Mouse (Mus musculus): ENCODE measurements around the gene Cyld. TPM values are rescaled to one million over a fixed set of nuclear protein-coding genes. Genes with fewer than 3 reads are reported as not detected.

Gene Cyld
- total and polyA plus RNA-seq, 3 experiments = 4.8 to 29.4 (median 27.1) TPM

DNA sequence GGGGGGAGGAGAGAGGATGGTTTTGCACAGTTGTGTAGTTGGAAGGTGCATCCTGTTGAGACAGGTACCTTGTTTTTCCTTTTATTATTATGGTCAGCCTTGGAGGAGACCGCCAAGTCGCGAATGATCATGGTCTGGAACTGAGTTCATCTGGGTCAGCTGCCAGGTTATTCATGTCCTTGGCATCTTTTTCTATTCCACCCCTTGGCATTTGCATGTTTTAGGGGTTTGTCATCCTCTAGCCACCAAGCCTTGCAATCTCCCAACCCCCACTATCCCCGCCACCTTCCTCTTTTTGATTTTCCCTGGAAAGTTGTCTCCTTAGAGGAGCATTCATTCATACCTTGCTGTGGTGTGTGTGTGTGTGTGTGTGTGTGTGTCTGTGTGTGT is 809 bp downstream of the Cyld start:
- 9% methylated on average over 4 of the region's 4 CpGs for WGBS

DNA sequence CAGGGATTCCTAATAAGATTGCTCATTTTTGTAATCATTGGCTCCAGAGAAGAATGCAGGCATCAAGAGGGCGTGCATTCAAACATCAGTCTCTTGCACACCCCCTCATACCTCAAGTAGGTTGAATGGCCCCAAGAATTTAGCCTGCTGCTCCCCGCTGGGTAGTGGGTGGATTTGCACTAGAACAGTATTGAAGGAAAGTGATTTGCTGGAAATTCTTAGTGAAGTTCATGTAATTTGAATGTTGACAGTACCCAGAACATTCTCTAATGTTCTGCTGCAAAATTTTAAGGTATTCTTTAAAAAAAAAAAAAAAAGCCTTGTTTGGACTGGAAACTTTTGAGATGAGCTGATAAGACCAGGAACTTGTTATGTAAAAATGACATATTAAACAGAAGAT is 1.2 kb downstream of the Cyld start:
- no peaks in the 10 kb centered on the region for H3K36me3 ChIP-seq (ENCODE audit: control insufficient read depth, insufficient read depth, low read length)
- intact Hi-C loops (cut with DNase I) = loop anchor here (5.0 kb wide), 1 partner anchor 51 kb away; the partner anchor contains the start of gene Nod2
- no peaks in the 10 kb centered on the region for H3K4me1 ChIP-seq (ENCODE audit: control insufficient read depth, insufficient read depth, low read length)
- H3K4me3 ChIP-seq = no peak overlapping the region
- no peak overlapping the region for H3K9ac ChIP-seq (ENCODE audit: low read depth, low read length)
- no peaks in the 10 kb centered on the region; the same call in none of the 2 replicates for H3K79me2 ChIP-seq (replicated peaks; ENCODE audit: control insufficient read depth, insufficient read depth, low read length)
- H3K27ac ChIP-seq = no peak overlapping the region
- 44% methylated on average over 2 of the region's 2 CpGs for WGBS
- no peaks in the 10 kb centered on the region for H3K27me3 ChIP-seq (ENCODE audit: control insufficient read depth, insufficient read depth, low read length)
- no peak for TF ChIP-seq CTCF (IDR thresholded peaks at IDR 0.05)
- no peak for DNase-seq

More for the DNA sequence above, 809 bp downstream of the Cyld start:
- no peaks in the 10 kb centered on the region for H3K27me3 ChIP-seq (ENCODE audit: control insufficient read depth, insufficient read depth, low read length)
- H3K36me3 ChIP-seq (ENCODE audit: control insufficient read depth, insufficient read depth, low read length) = no peaks in the 10 kb centered on the region
- H3K27ac ChIP-seq = peak overlapping the region; percentile 94
- intact Hi-C loops (cut with DNase I) = loop anchor here (5.0 kb wide), 1 partner anchor 50 kb away; the partner anchor contains the start of gene Nod2
- peak; percentile 35 to 49 for DNase-seq
- H3K4me1 ChIP-seq (ENCODE audit: control insufficient read depth, insufficient read depth, low read length) = no peaks in the 10 kb centered on the region
- no peaks in the 10 kb centered on the region; the same call in 1 of the 2 replicates for H3K79me2 ChIP-seq (replicated peaks; ENCODE audit: control insufficient read depth, insufficient read depth, low read length)
- peak overlapping the region; percentile 87 for H3K4me3 ChIP-seq
- H3K9ac ChIP-seq (ENCODE audit: low read depth, low read length) = peak overlapping the region; percentile 78
- no peak for TF ChIP-seq EP300 (IDR thresholded peaks at IDR 0.05; ENCODE audit: insufficient read depth, low read depth, low read length)
- TF ChIP-seq POLR2A (IDR thresholded peaks at IDR 0.05; ENCODE audit: insufficient read depth, low read depth, low read length) = no peak
- no peak for TF ChIP-seq CTCF (IDR thresholded peaks at IDR 0.05)

DNA sequence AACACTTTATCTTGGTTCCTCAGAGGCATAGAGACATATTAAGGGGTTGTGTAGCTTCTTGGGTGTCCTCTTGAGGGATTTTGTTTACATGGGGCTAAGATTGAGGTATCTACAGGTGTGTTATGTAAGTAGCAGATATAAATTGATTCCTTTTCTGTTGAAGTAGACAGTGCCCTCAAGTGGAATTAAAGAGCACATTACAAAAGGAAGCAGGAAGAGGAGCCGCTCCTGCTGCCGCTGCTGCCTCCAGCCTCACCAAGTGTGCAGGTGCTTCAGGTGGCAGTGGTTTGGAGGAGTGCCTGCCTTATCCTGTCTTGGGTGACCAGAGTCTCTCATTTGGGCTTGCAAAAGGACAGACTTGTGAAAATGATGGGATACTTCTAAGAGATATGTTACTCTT is 4.8 kb downstream of the Cyld start:
- H3K36me3 ChIP-seq (ENCODE audit: control insufficient read depth, insufficient read depth, low read length) = no peaks in the 10 kb centered on the region
- peaks cover 2% of the 10 kb centered on the region for H3K79me2 ChIP-seq (replicated peaks; ENCODE audit: control insufficient read depth, insufficient read depth, low read length)
- intact Hi-C loops (cut with DNase I) = loop anchor here (2.0 kb wide), 1 partner anchor 339 kb away; the partner anchor contains the start of gene Brd7
- no peaks in the 10 kb centered on the region for H3K27me3 ChIP-seq (ENCODE audit: control insufficient read depth, insufficient read depth, low read length)
- no peak overlapping the region for H3K4me3 ChIP-seq
- H3K4me1 ChIP-seq (ENCODE audit: control insufficient read depth, insufficient read depth, low read length) = no peaks in the 10 kb centered on the region
- WGBS = 31% methylated on average over 2 of the region's 2 CpGs
- no peak for TF ChIP-seq POLR2A (IDR thresholded peaks at IDR 0.05; ENCODE audit: insufficient read depth, low read depth, low read length)
- peak; percentile 71 for TF ChIP-seq CTCF (IDR thresholded peaks at IDR 0.05)
- TF ChIP-seq EP300 (IDR thresholded peaks at IDR 0.05; ENCODE audit: insufficient read depth, low read depth, low read length) = no peak
- H3K9ac ChIP-seq (ENCODE audit: low read depth, low read length) = no peak overlapping the region
- DNase-seq = no peak
- no peak overlapping the region for H3K27ac ChIP-seq

DNA sequence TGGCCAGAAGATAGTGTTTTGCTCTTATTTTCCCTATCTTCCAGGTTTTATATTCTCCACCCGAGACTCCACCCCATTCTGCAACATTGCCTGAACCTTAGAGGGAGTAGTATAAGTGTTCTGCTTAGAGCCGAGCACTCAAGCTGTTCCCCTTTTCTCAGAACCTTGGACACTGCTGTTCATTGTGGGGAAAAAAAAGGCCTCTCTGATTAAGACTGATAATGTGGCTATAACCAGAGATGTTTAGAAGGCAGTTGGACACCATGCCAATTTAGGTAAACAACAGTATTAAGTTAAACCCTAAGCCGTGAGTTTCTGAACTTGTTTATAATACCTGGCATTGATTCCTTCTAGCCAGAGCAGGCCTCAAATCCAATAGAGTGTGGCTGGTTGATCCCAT is 6.0 kb downstream of the Cyld start:
- Histone ChIP-seq H3K4me1 (ENCODE audit: control insufficient read depth, insufficient read depth, low read length) (no peaks in the 10 kb centered on the region), H3K27me3 (ENCODE audit: control insufficient read depth, insufficient read depth, low read length) (no peaks in the 10 kb centered on the region), H3K4me3 (no peak overlapping the region), H3K9ac (ENCODE audit: low read depth, low read length) (no peak overlapping the region), H3K36me3 (ENCODE audit: control insufficient read depth, insufficient read depth, low read length) (no peaks in the 10 kb centered on the region), H3K79me2 (replicated peaks; ENCODE audit: control insufficient read depth, insufficient read depth, low read length) (peaks cover 2% of the 10 kb centered on the region), H3K27ac (no peak overlapping the region)
- intact Hi-C loops (cut with DNase I) = no loop called here
- no peak for TF ChIP-seq EP300 (IDR thresholded peaks at IDR 0.05; ENCODE audit: insufficient read depth, low read depth, low read length)
- TF ChIP-seq CTCF (IDR thresholded peaks at IDR 0.05) = no peak
- TF ChIP-seq POLR2A (IDR thresholded peaks at IDR 0.05; ENCODE audit: insufficient read depth, low read depth, low read length) = no peak
- 94% methylated on average over 3 of the region's 3 CpGs for WGBS
- no peak for DNase-seq

DNA sequence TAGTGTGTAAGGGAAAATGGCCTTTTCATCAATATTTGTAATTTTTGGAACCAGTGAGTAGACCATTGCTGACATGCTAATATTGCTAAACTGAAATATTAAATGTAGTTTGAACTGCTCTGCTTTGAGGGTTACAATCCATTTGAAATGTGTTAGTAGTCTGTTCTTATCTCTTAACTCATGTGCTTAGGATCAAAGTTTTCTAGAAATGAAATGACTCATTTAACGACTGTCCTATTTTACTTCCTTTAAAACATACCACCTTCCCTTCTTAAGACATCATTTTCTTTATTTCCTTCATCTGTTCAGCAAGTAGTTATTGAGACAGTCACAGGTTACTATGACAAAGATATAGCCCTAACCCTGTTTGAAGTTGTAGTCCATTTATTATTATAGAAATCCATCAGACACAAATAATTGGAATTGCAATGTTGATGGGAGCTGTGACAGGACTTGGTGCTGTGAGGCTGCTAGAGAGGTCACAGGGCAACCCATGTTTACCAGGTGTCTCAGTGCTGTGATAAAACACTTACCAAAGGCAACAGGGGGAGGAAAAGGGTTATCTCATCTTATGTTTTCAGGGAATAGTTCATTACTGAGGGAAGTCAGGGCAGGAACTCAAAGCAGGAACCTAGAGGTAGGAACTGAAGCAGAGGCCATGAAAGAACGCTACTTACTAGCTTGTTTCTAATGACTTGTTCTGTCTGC is 26.6 kb downstream of the Cyld start:
- no peaks in the 10 kb centered on the region for H3K27me3 ChIP-seq (ENCODE audit: control insufficient read depth, insufficient read depth, low read length)
- no peak overlapping the region for H3K27ac ChIP-seq
- H3K79me2 ChIP-seq (replicated peaks; ENCODE audit: control insufficient read depth, insufficient read depth, low read length) = no peaks in the 10 kb centered on the region
- H3K36me3 ChIP-seq (ENCODE audit: control insufficient read depth, insufficient read depth, low read length) = peaks cover 5% of the 10 kb centered on the region
- no peaks in the 10 kb centered on the region for H3K4me1 ChIP-seq (ENCODE audit: control insufficient read depth, insufficient read depth, low read length)
- WGBS = 92% methylated on average over 2 of the region's 2 CpGs
- no peak overlapping the region for H3K4me3 ChIP-seq
- TF ChIP-seq EP300 (IDR thresholded peaks at IDR 0.05; ENCODE audit: insufficient read depth, low read depth, low read length) (no peak), POLR2A (IDR thresholded peaks at IDR 0.05; ENCODE audit: insufficient read depth, low read depth, low read length) (no peak), CTCF (IDR thresholded peaks at IDR 0.05) (no peak)
- no peak for DNase-seq
- no peak overlapping the region for H3K9ac ChIP-seq (ENCODE audit: low read depth, low read length)
- intact Hi-C loops (cut with DNase I) = no loop called here

DNA sequence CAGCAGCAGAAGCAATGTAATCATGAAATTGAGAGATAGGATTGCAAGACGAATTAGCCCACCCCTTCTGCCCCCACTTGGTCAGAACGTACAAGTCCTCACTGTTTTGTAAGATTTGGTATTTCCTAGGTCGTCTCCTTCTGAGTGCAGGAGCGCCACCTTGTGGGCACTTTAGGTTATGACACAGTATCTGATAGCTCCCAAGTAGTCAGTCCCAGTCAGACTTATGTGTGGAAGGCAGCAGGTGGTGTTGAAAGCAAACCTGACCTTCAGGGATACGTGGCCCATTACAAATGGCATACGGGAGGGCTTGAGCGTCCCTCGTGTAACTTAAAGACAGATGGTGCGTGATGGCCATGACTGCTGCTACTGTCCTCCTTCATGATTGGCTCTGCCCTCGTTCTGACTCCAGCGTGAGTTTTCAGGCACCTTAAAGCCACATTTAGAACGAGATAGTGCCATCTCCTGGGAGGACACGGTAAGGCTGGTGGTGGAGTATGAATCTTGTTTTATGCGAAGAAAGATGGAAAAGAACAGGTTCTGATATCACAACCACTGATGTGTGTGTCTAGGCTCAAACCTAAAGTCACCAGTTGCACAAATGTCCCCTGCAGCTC is 58.5 kb downstream of the Cyld start:
- peaks cover 2% of the 10 kb centered on the region; the same call in 1 of the 2 replicates for H3K4me1 ChIP-seq (ENCODE audit: control insufficient read depth, insufficient read depth, low read length)
- no peaks in the 10 kb centered on the region for H3K36me3 ChIP-seq (ENCODE audit: control insufficient read depth, insufficient read depth, low read length)
- H3K9ac ChIP-seq (ENCODE audit: low read depth, low read length) = no peak overlapping the region
- 3% methylated on average over 14 of the region's 14 CpGs for WGBS
- H3K27me3 ChIP-seq (ENCODE audit: control insufficient read depth, insufficient read depth, low read length) = no peaks in the 10 kb centered on the region
- TF ChIP-seq POLR2A (IDR thresholded peaks at IDR 0.05; ENCODE audit: insufficient read depth, low read depth, low read length) (no peak), CTCF (IDR thresholded peaks at IDR 0.05) (no peak; the same call in 1 of the 2 replicates), EP300 (IDR thresholded peaks at IDR 0.05; ENCODE audit: insufficient read depth, low read depth, low read length) (no peak)
- DNase-seq = peak; percentile 73 to 78
- no peak overlapping the region for H3K4me3 ChIP-seq
- intact Hi-C loops (cut with DNase I) = loop anchor here (10.0 kb wide), 2 partner anchors 490 to 1030 kb away; no protein-coding TSS in a partner anchor
- H3K79me2 ChIP-seq (replicated peaks; ENCODE audit: control insufficient read depth, insufficient read depth, low read length) = no peaks in the 10 kb centered on the region
- H3K27ac ChIP-seq = no peak overlapping the region
